Mouse (Mus musculus): Measurements from ENCODE around the gene Limd2.
"Not testable (repeated sequence)": the region's sequence is repeated elsewhere in the genome, so short reads cannot be mapped to it uniquely, and the experiment has no call there.

The Limd2 gene

DNA sequence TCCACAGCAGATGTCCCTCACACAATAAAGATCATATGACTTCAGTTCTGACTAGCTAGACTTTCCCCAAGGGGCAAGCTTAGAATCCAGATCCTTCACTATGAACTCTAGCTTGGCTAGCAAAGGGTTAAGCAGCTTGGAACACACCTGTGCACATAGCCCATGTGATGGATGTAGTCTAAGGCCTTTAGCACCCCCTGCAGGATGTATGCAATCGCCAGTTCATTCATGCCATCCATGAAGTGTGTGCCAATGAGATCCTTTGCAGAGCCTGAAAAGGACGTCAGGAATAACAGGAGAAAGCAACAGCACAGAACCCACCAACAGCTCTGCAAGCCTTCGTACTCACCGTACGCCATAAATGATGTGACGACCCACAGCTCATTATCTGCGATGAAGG is 10.1 kb upstream of the Limd2 start:
- DNase-seq: no peak

DNA sequence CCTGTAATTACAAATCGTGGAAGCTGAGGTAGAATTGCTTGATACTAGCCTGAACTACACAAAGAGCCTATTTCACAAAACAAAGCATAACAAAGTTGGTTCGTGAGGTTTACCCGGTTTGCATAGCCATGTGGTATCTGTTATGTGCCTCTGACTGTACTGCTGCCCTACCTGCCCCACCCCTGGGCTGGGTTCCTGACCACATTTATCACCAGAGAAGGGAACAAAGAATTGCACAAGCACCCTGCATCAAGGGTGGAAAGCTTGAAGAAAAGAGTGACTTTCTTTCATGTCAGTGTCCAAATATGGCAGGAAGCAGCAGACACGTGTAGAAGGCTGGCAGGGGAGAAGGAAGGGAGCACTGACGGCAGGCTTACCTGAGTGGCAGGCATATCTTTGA is 6.8 kb upstream of the Limd2 start:
- no peak for DNase-seq

DNA sequence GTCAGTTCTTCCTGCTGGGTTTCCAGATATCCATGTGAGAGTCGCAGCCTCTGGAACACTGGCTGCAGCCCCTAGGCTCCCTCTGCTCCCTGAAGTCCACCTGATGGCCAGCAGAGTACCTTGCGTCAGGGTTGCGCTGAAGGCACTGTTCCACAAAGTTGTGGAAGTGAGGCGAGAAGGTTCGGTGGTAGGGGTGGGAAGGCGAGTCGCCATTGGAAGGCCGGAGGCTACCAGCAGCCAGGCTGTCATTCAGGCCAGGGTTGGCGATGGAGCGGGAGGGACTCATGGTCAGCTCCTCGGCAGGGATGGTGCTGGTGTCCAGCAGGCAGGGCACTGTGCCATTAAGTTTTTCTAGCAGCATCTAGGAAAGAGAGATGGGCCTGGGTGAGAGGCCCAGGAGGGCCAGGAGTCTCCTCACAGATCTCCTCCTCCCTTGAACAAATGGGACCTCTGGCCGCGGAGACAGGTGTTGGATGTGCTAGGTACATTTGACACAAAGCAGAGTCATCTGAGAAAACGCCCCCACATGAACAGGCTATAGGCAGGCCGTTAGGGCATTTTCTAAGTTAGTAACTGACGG is 4.0 kb upstream of the Limd2 start:
- DNase-seq: no peak

DNA sequence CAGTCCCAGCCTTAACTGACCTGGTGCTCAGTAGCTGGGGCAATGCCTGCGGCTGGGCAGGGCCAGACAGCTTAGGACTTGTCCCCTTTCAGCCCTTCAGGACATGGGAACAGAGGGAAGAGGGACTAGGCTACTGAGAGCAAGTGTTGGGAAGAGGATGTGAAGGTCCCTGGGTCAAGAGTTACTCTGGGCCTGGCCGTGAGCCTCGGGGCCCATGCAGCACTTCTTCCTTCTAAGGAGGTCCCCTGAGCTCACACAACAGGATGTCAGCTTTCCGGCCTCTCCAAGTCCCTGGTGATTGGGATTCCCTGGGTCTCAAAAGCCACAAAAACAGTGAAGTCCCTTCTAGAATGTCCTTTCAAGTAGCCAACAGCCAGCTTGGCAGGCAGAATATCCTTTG is 2.9 kb upstream of the Limd2 start:
- no peak for DNase-seq

DNA sequence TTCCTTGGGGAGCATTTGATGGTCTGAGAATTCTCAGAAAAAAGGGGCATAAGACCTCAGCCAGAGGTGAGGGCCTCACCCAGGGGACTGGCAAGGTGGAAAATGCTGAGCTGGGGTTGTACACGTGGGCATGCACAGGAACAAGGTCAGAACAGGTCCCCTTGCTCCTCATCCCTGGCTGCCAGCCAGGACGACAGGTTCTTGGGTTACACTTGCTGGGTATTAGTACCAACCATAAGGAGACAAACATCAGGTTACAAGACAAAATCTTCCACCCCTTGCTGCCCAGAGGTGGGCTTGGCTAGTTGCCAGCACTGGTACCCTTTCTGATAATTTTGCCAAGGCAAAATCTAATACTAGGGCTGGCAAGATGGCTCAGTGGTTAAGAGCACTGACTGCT is 1.6 kb upstream of the Limd2 start:
- DNase-seq: no peak

DNA sequence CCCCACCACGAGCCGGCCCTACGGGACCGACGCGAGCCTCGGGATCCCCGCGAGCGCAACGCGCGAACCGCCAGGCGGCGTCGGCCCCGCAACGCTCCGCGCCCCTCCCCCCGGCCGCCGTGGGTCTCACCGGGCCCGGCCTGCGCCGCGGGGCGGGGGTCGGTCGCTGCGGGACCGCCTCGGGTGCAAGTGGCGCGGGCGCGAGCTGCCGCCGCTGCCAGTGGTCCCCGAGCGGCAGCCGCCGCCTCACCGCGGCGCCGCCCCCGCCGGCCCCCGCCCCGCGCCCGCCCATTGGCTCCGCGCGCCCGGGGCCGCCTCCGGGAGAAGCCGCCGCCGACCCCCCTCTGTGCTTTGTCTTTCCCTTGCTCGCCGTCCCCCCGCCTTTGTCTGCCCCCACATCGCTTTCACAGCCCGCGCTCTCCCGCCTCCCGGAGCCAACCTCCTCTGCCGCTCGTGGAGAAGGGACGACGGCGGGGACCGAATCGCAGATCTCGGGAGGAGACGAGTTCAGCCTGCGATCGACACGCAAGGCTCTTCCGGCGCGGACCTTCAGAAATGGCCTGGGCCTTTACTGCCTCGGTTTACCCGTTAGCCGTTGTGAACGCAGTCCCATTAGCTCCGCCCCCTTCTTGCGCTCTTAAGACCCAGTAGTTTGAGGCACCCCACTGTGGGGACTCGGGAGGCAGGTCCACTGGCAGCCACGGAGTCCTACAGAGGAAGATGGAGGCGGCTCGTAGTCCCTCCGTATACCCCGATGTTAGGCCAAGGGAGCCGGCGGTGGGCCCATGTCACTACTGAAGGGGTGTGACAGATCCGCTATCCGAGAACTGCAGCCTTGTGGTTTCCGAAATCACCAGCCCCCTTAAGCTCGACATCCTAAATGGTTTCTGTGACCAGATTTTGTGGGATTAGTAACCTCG is 479 bp downstream of the Limd2 start:
- DNase-seq: peak; percentile 88

DNA sequence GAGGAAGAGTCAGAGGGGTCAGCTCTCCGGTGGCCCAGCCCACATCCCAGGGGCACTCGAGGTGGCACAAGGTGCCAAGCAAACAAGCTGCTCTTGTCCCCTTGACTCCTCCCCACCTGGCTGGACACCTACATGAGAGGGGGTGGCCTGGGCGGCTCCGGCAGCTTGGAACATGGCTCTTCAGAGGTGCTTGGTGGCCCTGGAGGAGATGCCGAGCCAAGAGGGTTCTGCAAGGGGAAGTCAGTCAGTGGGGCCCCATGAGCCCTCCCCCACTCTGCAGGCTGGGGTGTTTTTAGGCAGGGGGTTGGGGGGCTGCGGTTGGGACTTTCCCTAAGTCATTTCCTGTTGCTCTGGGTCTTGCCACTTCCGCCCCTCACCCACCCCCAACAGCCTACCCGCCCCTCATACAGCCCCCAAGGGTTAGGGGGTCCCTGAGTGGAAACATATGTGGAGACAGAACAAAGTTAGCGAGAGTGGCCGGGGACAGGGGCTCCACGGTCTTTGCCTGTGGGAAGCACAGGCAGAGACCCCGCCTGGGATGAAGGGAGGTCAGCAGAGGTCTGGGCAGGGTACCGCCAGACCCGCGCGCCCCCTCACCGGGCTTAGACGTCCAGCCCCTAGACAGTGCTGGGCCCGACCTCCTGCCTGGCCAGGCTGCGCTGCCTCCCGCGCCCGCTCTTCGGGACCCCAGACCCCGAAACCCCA is 1.3 kb downstream of the Limd2 start:
- DNase-seq: peak; percentile 41

DNA sequence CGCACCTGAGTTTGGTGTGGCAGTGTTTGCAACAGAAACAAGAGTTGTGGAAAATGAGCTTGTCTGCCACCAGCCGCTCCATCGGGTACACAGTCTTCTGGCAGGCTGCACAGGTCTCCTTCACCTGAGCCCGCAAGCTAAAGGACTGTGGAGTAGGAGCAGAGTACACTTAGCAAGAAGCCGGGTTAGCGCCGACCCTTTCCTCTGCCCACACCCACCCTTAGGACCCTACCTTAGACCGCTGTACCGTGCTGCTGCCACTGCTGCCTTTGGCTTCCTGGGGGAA is 1.8 kb downstream of the Limd2 start:
- DNase-seq: no peak

DNA sequence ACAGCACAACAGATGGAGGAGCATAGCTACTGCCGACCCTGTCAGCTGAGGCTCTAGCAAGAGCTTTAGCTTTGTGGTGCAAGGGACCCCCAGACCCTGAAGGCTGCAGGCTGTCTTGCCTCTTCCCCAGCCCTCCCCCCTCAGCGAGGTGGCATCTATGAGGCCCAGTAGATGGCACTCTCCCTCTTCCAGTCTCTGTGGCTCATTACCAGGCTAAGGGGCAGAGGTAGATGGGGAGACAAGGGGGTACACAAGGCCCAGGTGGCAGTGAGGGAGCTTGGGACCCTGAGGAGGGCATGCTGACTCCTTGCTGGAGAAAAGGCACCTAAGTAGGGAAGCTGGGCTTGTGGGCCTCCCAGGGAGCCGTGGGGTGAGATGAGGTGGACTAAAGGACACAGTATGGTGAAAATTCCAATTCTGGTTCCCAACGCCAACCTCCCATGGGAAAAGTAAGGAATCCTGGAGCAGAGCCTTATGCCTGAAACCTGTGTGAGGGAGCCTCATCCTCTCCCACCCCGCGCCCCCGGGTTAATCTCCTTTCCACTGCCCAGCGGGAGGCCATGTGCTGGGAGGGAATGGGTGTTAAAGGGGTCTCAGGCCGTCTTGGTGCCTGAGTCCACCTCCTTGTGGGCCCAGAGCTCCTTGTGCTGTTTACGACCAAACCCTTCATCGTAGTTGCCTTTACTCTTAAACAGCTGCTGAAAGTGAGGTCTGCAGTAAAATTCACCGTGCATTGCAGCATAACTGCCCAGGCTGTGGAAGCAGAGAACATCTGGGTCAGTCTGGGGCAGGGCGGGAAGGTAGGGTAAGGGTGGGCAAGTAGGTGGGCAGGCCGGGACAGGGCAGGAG is 2.4 kb downstream of the Limd2 start:
- peak; percentile 33 for DNase-seq

DNA sequence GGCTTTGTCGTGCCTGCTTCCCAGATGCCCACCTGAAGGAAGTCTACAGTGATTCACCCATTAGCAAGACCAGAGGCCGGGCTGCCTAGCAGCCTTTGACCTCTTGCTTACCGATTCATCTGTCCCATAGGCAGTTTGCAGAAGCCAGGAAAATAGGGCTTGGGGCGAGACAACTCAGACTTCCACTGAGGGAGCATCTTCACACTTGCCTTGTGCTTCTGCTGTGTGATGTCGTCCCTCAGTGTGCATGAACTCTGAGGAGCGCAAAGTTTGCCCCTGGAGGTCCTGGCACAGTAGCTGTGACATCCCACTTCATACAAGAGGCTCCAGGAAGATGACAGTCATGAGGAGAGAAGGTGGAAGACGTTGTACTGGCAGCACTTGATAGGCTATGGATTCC is 3.5 kb downstream of the Limd2 start:
- no peak for DNase-seq

DNA sequence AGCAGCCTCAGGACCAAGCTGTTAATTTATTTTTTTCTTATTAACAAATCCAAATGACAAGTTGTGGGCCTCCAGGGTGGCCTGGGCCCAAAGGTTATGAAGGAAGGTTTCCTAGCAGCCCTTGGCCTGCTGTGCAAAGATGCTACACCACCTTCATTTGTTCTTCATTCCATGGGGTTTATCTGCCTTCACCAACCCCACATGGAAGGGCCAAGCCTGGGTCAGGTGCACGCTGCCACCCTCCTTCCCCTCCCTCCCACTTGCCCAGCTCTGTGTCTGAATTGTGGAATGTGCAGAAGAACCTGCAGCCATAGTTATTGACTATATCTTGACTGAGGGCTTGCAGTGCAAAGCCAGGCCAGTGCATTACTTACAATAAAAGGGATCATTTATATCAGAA is 4.4 kb downstream of the Limd2 start:
- DNase-seq: no peak

DNA sequence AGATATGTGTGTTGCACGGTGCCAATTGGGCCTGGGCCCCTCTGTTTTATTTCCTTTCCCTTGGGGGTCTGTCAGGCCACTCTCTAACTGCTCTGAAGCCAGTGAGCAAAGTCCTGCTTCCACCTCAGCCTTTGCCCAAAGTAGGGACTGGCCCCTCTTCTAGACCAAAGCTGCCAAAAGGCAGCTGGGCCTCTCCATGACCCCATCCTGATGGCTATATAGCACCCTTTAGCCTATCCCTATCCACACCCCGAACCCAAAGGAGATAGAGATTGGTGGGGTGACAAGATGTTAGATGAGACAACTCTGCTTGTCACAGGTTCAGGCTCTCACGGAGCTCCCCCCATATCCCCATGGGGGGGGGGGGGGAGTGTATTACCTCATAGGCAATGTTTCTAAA is 4.9 kb downstream of the Limd2 start:
- no peak for DNase-seq

DNA sequence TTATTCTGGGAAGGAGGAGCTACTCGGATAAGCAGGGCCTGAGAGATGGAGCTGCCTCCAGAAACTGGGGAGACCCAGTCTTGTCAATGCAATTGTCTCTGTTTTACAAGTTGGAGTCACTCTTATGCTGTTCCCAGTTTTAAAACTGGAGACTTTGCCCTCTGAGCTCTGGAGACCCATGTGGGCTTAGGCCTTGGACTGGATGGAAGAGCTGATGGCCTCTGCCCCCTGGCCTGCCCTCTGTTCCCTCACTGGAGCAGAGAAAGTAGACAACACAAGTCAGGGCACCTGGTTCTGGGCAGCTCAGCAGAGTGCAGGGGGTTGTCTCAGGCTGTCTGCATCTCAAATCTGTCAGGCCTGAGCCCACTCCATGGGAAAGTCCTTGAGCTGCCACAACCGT is 5.9 kb downstream of the Limd2 start:
- DNase-seq: no peak

DNA sequence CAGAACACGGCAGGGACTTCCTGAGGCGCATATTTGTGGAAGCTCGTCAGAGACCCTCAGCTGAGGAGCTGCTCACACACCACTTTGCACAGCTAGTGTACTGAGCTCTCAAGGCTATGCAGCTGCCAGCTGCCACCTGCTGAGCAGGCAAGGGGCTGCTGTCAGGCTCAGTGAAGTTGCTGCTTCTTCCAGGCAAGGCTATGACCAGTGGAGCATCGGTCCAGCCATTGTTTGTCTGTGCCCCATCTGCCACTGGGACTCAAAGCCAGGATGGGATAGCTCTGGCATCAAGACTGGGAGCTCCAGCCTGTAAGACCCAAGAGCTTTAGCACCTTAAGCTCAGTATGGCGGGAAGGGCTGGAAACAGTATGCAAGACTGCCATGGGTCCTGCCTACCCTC is 6.6 kb downstream of the Limd2 start:
- no peak for DNase-seq

DNA sequence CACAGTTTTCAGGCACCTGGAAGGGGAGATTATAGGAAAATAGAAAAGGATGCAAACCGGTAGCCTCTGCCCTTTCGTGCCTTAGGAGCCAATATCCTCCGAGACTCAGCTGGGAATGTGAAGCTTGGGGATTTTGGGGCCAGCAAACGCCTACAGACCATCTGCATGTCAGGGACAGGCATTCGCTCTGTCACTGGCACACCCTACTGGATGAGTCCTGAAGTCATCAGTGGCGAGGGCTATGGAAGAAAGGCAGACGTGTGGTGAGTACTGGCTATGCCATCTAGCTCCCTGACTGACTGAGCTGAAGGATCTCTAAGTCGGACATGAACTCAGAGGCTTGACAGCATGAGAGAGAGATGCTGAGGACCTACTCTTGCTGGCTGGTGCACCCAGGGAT is 8.5 kb downstream of the Limd2 start:
- DNase-seq: no peak

DNA sequence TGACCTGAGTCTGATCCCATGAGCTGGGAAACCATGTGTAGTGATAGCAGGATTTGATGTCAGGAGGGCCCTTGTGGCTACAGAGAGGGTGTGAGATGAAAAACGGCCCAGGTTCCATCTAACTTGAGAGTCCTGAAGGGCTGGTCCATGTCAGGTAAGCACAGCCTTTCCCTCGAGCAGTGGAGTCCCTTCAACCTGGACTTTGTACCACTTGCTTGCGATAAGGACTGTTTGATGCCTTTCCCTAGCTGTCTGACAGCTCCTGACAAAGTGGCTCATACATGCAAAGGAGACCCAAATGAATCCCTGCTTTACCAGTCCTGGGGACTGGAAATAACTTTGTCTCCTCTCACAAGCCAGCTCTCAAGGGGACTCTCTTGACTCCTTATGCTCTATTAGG is 9.4 kb downstream of the Limd2 start:
- DNase-seq: no peak

DNA sequence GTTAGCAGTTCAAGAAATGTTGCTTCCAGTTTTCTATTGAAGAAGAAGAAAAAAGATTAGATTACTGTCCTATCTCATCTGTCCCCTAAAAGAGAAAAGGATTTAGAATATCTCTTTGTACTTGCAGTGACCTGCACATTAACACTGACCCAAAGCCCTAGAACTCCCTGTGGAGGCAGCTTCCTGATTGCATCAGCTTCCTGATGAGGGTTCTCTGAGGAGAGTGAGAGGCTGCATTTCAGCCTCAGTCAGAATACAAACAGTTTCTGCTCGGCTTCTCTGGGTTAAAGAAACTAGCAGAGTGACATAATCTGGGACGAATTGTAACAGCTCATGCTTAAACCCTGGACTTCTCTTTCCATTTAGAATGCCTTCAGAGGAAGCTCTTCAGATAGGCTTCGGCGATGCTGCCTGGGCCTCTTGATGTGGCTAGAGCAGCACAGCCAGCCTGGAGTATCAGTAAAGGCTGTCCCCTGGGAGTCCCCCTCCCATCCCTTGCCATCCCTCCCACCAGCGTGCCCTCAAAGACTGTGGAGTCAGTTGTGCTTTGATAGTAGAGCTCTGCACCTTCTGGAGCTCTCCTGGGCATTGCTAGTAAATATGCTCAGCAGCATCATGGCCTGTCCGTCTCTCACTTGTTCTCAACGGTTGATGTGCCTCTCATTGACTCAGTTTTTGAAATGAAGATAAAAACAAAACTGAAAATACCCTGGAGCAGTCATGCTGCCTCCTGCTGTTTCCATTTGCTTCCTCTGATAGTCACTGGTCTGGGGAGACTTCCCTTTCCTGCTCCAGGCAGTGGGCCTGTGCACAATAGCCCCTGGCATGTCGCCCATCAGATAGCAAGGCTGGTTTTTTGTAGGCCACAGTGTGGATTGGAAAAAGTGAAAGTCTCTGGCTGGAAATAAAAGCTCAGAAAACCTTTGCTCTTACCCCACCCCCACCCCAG is 25.8 kb downstream of the Limd2 start:
- peak; percentile 54 for DNase-seq

DNA sequence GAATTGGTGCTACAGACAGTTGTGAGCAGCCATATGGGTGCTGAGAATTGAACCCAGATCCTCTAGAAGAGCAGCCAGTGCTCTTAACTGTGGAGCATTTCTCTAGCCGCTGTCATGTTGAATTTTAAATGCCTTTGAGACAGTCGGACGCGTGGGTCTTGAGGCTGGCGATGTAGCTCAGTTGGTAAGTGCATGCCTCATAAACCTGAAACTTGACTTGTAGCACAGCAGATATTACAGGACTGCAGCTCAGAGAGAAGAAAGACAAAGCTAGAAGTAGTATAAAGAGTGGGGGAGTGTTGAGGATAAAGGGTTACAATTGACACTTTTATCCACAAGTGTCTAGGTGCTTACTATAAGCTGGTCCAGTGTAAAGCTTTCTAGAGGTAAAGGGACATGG is 28.1 kb downstream of the Limd2 start:
- no peak for DNase-seq

DNA sequence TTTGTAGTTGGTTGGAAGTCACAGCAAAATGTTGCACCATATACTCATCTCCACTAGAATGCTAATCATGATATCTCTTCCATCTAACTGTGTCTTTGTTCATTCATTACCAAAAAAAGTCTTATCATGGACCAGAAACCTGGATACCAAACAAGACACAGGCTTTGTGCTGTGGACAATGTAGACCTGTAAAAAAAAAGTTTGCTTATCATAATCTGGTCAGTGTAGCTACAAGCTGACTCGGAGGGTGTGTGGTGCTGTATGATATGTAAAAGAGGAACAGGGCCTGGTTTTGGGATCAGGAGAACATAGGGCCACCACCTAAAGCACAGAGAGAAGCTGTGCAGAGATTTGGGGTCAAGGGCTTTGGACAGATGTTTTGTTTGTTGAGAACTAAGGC is 31.2 kb downstream of the Limd2 start:
- no peak for DNase-seq

DNA sequence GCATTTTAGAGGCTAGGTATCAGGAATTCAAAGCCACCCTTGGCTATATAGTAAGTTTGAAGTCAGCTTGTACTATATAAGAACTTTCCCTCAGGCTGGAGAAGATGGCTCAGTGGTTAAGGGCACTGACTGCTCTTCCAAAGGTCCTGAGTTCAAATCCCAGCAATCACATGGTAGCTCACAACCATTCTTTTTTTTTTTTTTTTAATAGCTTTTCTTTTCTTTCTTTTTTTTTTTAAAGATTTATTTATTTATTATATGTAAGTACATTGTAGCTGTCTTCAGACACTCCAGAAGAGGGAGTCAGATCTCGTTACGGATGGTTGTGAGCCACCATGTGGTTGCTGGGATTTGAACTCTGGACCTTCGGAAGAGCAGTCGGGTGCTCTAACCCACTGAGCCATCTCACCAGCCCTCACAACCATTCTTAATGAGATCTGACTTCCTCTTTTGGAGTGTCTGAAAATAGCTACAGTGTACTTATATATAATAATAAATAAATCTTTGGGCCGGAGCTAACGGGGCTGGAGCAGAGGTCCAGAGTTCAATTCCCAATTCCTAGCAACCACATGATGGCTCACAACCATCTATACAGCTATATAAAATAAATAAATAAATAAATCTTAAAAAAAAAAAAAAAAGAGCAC is 33.8 kb downstream of the Limd2 start:
- DNase-seq: not testable (repeated sequence)

DNA sequence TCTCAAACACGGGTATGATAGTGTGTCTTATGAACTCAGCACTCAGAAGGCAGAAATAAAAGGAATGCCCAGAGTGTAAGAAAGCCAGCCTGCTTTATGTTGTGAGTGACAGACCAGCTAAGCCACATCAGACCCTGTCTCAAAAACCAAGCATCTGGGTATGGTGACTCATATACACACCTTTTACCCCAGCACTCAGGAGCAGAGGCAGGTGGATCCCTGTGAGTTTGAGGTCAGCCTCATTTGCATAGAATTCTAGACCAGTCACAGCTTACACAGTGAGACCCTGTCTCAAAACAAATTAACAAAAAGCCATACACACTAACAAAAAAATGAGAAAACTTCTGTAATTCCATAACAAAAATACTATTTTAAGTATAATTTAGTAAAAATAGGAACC is 34.8 kb downstream of the Limd2 start:
- no peak for DNase-seq

DNA sequence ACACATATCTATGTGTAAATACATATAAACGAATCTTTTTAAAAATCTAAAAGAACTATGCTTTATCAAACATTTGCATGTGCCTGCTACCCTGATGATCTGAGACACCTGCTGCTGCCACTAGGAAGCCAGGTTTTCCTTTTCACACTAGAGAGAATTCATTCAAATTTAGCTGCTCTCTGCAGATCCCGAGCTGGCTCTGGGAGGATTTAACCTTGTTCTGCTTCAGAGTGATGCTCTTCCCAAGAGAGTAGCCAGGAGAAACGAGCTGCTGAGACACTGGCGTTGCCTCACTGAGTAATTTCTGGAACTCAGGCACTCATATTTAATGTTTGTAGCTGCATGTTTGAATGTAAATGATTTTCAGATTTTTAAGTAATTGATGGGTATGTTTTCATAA is 35.9 kb downstream of the Limd2 start:
- no peak for DNase-seq

All from right cerebral cortex, postnatal 4 days (tissue).